Mouse (Mus musculus): Measurements from ENCODE around the gene Ccdc57.
"Not testable (repeated sequence)": the region's sequence is repeated elsewhere in the genome, so short reads cannot be mapped to it uniquely, and the experiment has no call there.

The Ccdc57 gene

GRCm38 (mm10) chr11:120784064-120784791 lies 148.4 kb downstream of the Ccdc57 start, which contains the start of the genes Rfng and Gps1:
Rfng (minus strand) TSS chr11:120784207.
Gps1 (plus strand) TSS chr11:120784272.
- DNase-seq (ENCODE audit: low spot score in 2 of 2), result peak; percentile 77 to 87

- DNase-seq (ENCODE audit: low spot score in 2 of 2), result no peak
Measured at GRCm38 (mm10) chr11:120783426-120784063, 149.1 kb downstream of the Ccdc57 start.

GRCm38 (mm10) chr11:120781361-120781760 lies 151.3 kb downstream of the Ccdc57 start:
- not testable (repeated sequence) for DNase-seq (ENCODE audit: low spot score in 2 of 2)

GRCm38 (mm10) chr11:120779876-120780275 lies 152.8 kb downstream of the Ccdc57 start:
- no peak for DNase-seq (ENCODE audit: low spot score in 2 of 2)

GRCm38 (mm10) chr11:120777123-120777522 lies 155.5 kb downstream of the Ccdc57 start:
- DNase-seq (ENCODE audit: low spot score in 2 of 2), result no peak
